Mouse (Mus musculus) urinary bladder, postnatal 36 days (tissue): Measurements from ENCODE around the gene Fam172a.

ENCODE experiments used
- DNase-seq, 2 experiments: peaks; one replicate each; pipeline ENCODE4 v3.0.0; 2022; ENCODE audit warnings: low spot score in 2 of 2, mixed read lengths in 1 of 2

Fam172a gene

DNA sequence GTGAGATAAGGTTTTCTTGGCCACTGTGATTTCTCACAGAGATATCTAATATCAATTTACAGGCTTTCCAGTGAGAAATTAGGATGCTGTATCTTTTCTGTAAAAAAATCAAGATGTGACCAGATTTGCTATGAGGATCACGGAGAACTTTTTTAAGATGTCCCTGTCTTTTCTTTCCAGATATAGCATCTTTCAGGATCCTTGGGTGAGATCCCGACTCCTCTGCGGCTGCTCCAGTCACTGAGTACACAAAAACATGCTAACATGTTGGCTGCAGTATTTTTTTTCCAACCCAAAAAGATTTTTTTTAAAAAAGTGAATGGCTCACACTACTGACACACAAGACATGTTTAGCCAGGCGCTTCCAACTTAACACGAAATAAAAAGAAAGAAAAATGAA lies 476.9 kb downstream of the Fam172a start:
- no peak for DNase-seq

DNA sequence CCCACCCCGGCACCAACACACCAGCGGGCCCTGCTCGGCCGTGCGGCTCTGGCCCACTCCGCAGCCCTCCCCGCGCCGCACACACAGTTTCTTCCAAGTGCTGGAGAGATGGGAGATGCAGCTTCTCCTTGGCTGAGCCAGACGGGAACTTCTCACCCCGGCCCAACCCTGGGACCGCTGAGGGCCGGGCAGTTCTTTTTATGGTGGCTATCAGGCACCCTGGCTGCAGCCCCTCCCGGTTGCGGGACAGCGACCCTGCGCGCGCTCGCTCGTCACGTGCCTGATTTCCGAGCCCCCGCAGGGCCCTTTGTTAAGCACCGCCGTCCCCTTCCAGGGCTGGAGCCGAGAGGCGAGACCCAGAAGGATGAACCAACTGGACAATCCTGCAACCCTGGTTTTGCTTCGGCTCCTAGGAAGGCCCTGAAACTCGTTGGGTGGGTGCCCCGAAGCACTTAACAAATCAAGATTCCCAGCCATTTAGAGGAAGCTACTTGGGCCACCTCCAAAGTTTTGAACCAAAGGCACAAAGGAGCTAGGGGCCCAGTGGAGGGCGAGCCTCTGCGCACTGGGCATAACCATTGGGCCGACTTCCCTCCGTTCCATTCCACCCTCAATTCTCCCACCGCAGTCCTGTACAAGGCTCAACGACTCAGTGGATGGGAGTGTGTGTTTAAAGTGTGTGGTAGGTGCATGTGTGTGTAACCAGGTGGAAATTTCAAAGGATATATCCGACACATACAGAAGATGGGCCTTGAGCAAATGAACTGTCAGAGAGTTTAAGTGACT lies 477.7 kb downstream of the Fam172a start:
- no peak for DNase-seq

DNA sequence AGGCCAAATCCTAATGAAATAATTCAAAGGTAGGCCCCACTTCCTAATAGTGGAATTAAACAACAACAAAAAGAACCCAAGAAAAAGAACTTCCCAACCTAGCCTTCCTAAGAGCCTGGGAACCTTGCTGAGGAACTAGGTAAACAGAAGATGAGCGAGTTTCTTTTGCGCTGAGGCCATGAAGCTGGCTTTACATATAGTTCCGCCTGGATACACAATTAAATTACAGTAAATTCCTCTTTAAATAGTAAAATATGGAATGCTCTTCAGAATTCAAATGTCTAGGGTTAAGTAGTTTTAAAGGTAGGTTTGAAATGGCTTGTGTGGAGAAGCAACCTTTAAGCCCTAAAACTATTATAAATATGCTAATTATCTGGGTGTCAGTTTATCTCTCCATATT lies 478.4 kb downstream of the Fam172a start:
- no peak for DNase-seq

DNA sequence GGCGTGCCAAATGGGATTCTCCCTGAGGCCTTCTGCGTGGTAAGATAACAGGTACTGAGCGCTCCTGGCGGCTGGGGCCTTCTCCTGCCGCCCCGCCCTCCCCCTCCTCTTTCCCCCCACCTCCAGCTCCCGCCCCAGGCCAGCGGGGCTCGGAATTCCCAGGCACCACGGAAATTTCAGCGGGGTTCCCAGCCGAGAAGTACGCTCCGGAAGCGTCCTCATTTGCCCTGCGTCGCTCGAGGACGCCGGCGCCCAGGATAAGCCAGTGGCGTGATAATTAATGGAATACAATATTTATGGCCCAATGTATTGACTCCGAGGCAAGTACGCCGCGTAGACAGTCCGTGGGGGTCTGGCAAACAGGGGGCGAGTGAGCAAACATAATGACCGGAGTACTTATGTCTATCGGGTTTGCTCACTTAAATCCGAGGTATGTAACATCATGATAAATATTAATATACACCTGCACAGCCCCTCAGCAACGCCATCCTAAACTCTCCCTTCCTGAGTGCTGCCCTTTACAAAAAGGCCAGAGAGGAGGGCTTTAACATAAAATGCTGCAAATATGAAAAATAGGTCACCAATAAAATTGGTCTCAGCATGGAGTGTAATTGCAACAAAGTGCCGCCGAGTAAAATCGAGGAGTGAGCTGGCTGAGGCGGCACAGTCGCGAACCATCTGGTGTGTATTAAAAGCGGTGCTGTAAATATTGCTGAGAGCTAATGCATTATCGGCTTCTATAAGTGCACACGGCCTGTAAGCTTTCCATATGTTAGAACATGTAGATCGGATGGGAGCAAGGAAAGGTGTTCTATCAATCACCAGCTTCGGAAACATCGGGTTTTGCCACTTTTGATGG lies 479.5 kb downstream of the Fam172a start:
- DNase-seq, result no peak

DNA sequence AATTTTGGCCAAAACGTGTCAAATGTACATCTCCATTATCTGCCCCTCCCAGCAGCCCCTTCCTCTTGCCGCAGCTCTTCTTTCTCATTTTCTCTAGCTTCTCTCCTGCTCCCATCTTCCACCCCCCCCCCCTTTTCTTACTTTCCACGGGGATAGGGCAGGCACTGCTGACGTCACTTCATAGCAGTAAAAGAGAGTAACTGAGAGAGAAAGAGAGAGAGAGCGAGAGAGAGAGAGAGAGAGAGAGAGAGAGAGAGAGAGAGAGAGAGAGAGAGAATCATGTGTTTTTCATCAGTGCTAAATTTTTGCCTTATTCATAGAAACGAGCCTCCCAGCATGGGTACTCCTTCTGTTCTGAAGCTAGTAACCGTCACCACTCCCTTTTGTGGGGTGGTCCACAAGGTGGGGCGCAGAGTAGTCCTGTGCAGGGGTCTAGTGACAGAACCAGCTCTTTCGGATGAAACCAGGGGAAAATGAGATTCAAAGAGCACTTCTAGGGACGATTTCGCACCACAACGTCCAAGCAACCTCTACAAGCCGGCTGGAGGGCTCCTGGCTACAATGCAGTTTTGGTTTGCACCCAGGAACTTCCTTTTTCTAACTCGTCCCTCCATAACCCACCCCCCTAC lies 480.2 kb downstream of the Fam172a start:
- DNase-seq, result no peak

DNA sequence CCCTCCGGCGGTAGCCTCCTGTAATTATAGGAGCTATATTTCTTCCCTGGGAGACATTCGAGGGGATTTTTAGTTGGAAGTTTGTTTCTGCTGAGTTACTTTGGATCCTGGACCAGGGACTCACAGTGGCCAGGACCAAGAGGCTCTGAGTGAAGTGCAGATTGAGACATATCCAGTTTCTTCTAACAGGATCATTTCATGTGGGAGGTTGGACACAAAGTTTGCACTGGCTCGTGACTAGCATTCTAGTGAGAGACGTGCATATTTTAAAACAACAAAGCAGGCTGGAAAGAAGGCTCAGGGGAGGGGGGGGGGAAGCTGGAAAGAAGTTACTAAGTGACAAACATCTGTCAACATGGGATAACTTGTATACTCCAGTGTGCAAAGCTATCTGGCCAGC lies 481.2 kb downstream of the Fam172a start:
- no peak for DNase-seq

DNA sequence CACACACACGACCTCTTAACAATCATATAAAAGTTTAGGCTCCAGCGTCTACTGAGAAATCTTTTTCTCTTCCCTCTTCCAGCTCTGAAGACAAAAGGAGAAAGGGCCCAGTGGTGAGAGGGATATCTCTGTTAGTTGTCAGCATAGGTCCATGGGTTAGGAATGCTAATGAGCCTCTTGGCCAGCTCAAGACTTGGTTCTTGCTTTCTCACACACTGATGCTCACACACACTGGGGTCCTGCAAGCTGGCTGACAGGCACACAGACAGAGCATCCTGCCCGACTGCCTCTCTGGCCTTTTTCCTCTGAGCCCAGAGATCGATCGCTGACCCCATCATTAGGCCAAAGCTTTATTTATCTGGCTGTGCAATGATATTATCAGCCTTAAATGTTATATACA lies 482.2 kb downstream of the Fam172a start:
- no peak for DNase-seq

DNA sequence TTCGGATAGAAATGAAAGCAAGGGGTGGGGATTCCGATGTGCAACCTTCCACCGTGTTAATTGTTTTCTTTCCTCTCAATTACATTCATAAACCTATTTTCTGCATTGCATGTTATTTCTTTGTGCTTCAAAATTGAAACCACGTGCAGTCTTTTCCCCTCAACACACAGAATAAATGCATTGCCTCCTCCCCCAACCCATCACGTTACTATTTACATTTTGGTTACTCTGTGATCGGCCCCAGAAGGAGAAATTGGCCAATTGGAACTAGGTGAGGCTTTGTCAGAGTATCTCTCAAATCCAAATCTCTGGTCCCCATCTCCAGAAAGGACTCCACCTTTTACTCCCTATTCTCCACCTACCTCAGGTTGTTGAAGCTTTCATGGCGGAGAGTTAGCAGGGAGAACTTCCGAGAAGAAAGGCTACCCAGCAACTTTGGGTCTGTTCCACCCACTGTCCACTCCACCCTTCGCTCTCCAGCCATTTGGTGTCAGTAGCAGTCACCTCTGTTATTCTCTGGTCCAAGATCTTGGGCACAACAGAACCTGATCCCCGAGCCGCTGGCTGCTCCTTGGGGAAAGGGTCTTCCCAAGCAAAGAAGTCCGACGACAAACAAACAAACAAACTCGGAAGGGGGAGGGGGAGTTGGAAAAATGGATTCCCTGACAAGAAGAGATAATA lies 483.1 kb downstream of the Fam172a start:
- no peak for DNase-seq

DNA sequence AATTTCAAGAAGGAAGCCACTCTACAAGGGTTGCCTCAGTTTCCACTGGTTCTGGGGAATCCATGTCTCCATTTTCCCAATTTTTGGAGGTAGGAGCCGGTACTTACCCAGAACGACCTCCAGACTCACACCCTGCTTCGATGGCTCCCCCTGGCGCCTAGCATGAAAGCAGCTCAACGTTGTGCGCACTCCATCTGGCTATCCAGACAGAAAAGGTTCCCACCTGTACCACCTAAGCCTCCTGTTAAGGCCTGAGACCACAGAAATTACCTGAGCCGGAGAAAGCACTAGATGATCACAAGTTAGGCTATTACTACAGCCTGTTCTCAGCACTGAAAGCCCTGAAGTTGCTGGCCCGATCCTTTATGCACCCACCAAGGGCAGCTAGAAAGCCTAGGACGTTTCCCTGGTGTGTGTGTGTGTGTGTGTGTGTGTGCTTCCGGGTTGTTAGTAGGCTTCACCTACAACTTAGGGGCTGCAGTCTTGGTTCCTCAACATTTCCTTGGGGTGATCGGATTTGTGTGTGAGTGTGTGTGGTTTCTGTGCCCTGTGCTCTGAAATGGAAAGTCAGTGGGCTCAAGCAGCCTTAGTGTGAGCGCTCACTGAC lies 484.6 kb downstream of the Fam172a start:
- DNase-seq, result no peak

DNA sequence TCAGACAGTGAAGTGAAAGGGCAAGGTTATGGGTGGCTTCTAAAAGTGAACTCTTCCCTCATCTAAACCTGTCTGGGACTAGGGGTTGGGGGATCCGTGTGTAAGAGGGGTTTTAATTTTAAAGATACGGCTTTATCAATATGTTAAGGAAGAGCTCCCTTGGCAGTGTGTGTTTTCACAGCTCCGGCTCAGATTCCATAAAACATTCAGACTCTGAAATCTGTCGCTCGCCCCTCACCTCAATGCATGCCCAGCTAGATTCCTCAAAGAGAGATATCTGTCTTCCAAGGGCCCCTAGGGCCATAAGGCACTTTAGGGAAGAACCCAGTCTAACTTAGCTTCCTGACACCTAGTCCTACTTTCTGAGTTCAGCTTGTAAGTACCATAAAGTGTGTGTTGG lies 486.0 kb downstream of the Fam172a start:
- DNase-seq, result no peak

DNA sequence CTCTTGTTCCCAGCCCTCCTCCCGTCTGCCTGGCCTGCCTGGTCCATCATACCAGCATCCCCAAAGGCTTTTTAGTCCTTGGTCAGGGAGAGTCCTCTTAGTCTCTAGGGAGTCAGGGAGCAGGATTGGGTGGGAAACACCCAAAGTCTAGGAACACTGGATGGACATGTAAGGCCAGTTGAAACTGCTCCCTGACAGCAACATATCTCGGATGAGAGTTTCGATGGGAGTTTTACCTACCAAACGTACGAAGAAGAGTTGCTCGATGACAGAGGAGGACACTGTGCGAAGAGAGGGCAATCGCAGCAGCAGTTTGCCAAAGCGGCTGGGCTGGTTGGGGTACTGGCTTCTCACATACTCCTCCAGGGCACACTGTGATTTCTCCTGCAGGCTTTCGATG lies 487.8 kb downstream of the Fam172a start:
- DNase-seq, result no peak

DNA sequence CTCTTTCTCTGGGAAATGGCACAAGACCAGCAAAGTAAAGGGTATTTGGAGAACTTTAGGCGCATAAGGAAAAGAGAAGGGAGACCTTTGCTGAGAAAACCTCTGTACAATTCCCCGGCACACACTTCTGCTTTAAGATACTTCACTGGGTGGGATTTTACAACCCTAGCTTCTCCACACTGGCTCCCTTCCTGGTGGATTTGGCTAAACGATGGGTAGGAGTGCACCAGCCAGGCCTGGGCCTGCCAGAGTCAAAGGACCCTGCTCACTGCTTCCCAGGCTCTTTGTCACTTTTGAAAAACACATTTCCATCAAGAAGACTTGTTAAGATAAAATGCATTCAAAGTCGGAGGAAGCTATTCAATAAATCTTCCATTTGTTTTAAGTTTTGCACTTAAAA lies 491.4 kb downstream of the Fam172a start:
- no peak for DNase-seq

DNA sequence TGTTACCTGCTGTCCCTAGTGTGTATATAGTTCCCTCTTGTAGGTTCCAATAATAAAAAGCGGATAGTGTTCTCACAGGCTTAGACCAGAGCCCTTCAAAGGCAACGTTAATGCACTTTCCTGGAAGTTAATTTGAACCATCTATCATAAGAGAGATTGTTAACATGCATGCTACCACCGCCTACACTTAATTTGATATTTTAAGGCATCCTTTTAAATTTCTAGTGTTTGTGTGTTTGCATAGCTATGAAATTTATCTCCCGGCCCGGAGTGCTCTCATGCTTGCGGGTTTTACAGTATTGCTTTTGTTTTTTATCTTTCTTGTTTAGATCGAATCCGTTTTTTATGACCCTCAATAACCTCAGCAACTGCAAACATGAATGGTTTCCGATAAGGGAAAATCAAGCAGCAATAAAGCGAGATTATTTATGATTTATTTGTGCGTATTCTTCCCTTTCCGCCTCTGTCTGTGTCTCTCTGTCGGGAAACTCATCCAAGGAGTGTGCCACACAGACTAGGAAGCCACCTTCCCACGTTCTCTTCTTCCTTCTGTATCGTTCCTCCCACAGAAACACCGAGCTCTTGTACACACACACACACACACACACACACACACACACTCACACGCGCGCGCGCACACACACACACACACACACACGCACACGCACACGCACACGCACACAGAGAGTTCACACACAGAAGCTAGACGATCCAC lies 492.5 kb downstream of the Fam172a start:
- no peak for DNase-seq

DNA sequence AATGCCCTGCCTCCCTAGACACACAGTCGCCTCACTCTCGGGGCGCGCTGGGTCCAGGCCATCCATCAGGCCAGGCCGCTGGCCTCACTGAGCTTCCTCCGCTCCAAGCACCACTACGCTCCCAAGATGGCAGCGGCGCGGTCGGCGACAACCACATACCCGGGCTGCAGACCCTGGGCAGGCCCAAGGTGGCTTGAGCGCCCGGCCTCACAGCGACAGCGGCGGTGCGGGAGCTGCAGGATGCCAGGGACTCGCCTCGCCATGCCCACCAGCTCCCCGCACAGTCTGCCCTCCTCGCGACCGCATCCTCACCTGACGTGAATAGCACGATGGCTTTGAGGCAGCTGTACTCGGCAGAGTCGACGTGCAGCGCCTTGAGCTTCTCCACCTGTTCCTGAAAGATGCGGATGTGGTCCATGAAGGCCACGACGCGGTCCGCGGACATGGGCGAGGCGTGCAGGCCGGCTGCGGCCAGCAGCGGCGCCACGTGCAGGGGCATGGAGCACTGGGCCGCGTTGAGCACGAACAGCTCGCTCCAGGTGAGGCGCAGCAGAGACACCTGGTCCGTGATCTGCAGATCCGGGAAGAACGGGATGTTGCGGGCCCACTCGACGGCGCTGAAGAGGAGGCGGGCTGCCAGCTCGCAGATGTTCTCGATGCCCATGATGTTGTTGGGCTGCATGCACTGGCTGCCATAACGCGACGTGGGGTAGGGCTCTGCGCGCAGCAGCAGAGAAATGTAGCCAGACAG lies 493.2 kb downstream of the Fam172a start:
- DNase-seq, result no peak

DNA sequence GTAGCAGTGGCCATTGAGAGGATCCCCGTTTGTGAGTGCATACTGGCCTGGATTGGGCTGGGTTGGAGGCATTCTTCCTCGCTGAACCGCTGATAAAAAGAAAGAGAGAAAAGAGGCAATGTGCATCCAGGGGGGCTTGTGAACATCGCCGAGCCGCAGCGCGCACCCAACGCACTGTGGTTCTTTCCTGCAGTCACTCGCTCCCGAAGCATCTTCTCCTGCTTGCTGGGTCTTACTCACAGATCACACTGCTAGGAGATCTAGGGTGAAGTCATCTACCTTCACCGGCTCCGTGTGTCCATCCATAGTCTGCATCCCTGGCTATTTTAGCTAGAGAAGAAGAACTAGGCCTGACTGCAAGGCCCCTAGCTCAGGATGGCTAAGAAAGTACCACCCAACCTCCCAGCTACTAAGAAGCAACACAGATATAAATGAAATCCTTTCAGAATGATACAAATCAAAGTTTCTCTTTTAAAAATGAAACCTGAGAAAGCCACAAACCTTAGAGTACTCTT lies 493.8 kb downstream of the Fam172a start:
- no peak for DNase-seq

DNA sequence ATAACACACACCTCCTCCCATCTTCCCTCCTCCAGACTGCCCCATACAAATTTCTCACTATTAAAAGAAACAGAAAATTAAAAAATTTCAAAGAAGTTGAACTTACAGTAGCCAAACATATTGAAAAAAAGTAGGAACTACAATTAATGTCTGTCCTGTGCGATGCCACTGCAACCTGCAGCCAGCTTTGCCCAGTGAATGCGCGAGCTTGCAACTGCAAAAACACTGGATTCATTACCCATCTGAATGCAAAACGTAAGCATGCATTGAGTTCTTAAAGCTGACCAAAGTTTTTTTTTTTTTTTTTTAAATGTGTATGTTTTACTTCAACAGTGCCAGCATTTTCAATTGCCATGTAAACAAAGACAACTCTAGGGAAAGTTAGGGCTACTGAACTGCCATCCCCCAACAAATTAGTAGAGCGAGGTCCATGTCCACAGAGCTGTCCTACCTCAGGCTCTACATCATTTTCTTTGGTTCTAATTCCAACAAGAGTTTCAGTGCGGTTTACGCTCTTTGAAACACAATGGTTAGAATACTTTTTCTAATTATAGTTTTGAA lies 494.5 kb downstream of the Fam172a start:
- DNase-seq, result no peak

DNA sequence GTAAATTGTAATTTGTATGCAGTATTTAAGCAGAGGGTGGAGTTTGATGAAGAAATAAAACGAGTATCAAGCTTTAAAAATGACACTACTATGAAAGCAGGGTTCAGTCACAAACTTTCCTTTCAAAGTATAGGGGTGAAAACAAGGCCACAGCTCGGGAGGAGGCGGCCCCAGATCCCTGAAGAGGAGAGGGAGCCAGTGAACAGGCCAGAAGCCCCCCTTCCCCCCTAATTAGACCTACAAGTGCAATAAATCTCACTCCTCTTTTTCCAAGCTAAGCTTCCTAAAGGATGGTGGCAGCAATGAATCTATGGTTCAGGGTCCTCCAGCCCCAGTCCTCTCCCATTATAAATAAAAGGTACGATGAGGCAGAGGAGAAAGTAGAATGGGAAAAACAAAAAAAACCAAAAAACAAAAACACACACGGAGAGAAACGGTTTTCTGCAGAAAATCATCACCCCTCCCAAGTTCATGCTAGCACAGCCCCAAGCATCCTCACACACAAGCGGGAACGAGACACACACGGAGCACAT lies 495.5 kb downstream of the Fam172a start:
- no peak for DNase-seq

DNA sequence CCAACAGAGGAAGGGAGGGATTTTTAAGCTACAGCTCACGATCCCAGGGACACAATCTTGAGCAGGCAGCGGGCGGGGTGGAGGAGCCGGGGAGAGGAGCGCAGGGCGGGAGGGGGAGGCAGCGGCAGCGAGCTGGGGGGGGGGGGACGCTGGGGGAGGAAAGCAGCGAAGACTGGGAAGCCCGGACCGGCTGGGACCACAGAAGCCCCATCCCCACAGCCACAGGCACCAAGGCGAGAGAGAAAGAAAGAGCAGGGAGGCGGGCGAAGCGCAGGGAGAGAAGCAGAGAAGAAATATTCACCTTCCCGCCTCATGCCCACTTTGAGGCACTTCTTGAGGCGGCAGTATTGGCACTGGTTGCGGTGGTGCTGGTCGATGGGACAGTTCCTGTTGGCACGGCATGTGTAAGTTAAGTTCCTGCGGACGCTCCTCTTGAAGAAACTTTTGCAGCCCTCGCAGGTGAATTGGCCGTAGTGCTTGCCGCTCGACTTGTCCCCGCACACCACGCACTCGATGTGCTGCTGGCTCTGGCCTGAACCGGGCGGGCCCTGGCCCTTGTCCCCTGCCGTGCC lies 496.1 kb downstream of the Fam172a start:
- DNase-seq, result no peak

DNA sequence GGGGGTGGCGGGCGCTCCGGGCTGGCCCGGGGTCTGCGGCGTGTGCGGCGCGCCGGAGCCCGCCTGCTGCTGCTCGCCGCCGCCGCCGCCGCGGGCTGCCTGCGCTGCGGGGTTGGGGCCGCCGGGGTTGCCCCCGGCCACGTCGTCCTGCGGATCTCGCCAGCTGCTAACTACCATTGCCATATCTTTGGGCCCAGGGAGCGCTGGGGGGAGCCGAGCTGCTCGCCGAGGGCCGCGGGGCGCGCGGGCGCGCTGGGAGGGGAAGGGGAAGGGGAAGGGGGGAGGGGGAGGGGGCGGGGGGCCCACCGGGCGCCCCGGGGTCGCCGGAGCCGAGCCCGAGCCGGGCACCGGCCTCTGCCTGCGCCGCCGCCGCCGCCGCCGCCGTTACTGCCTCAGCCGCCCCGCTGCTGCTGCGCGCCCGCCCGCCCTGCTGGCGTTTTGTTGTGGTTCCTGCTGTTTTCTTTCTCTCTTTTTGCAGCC lies 496.6 kb downstream of the Fam172a start:
- no peak for DNase-seq
